Mouse (Mus musculus) layer of hippocampus, adult 9-11 months (tissue): ENCODE results near the gene Dph1.

Experiments
- DNase-seq: peaks from one replicate; pipeline ENCODE4 v3.0.0; 2022

The Dph1 gene

GRCm38 (mm10) chr11:75190905-75191441, at the start of gene Dph1:
TSS of gene Dph1 (minus strand) at chr11:75191241.
- DNase-seq = no peak

- peak; percentile 30 for DNase-seq
Observed at GRCm38 (mm10) chr11:75240158-75240934, 49.3 kb upstream of the Dph1 start.

- peak; percentile 45 for DNase-seq
Observed at GRCm38 (mm10) chr11:75234745-75235144, 43.7 kb upstream of the Dph1 start.

GRCm38 (mm10) chr11:75232434-75232833, 41.4 kb upstream of the Dph1 start:
- no peak for DNase-seq

GRCm38 (mm10) chr11:75231756-75232155, 40.7 kb upstream of the Dph1 start:
- peak; percentile 58 for DNase-seq

GRCm38 (mm10) chr11:75230272-75230760, 39.3 kb upstream of the Dph1 start:
- DNase-seq = no peak

GRCm38 (mm10) chr11:75229289-75229688, 38.2 kb upstream of the Dph1 start:
- DNase-seq = no peak

- no peak for DNase-seq
Observed at GRCm38 (mm10) chr11:75227632-75228031, 36.6 kb upstream of the Dph1 start.

- no peak for DNase-seq
Observed at GRCm38 (mm10) chr11:75224835-75225234, 33.8 kb upstream of the Dph1 start.

GRCm38 (mm10) chr11:75224062-75224461, 33.0 kb upstream of the Dph1 start:
- DNase-seq = no peak

GRCm38 (mm10) chr11:75220517-75221145, 29.6 kb upstream of the Dph1 start:
- DNase-seq = no peak

GRCm38 (mm10) chr11:75220115-75220514, 29.1 kb upstream of the Dph1 start:
- peak; percentile 80 for DNase-seq

GRCm38 (mm10) chr11:75214081-75214950, 23.3 kb upstream of the Dph1 start:
- no peak for DNase-seq

GRCm38 (mm10) chr11:75213372-75214080, 22.5 kb upstream of the Dph1 start:
- DNase-seq = no peak

- no peak for DNase-seq
Observed at GRCm38 (mm10) chr11:75212876-75213275, 21.8 kb upstream of the Dph1 start.

- peak; percentile 59 for DNase-seq
Observed at GRCm38 (mm10) chr11:75212031-75212667, 21.1 kb upstream of the Dph1 start.

GRCm38 (mm10) chr11:75210755-75211154, 19.7 kb upstream of the Dph1 start:
- no peak for DNase-seq

GRCm38 (mm10) chr11:75210093-75210492, 19.1 kb upstream of the Dph1 start:
- no peak for DNase-seq

GRCm38 (mm10) chr11:75209363-75209762, 18.3 kb upstream of the Dph1 start:
- peak; percentile 70 for DNase-seq

- no peak for DNase-seq
Observed at GRCm38 (mm10) chr11:75206347-75206746, 15.3 kb upstream of the Dph1 start.

GRCm38 (mm10) chr11:75204472-75204871, 13.4 kb upstream of the Dph1 start:
- no peak for DNase-seq

GRCm38 (mm10) chr11:75203926-75204325, 12.9 kb upstream of the Dph1 start:
- DNase-seq = no peak
